Mouse (Mus musculus) CH12.LX (cell line): ENCODE measurements around the gene Dexi. TPM values are rescaled to one million over a fixed set of nuclear protein-coding genes. Genes with fewer than 3 reads are reported as not detected.

Source experiments
- DNase-seq: peaks from one replicate; pipeline ENCODE4 v3.0.0-alpha.2; 2013; ENCODE audit errors: extremely low read depth
- H3K27ac ChIP-seq: 2 replicates; pipeline ENCODE4 v1.5.1; 2012; ENCODE audit warnings: low read depth, mild to moderate bottlenecking, control low read depth, moderate library complexity; ENCODE audit not compliant: insufficient read depth
- H3K27me3 ChIP-seq: replicated peaks from 2 replicates; pipeline ENCODE3; 2012; ENCODE audit warnings: inconsistent platforms
- H3K36me3 ChIP-seq, 2 experiments: replicated peaks in 1 of 2; 2 replicates each; pipeline versions ENCODE3 to v1.6.1; 2012; ENCODE audit warnings: inconsistent platforms in 1 of 2, low read length in 1 of 2, mild to moderate bottlenecking in 1 of 2, mixed read lengths in 1 of 2, moderate library complexity in 1 of 2; ENCODE audit not compliant: control insufficient read depth in 1 of 2, insufficient read depth in 1 of 2
- H3K4me1 ChIP-seq, 2 experiments: 2 replicates each; pipeline ENCODE4 v1.6.1; 2012; ENCODE audit warnings: inconsistent platforms in 1 of 2, moderate library complexity in 1 of 2; ENCODE audit not compliant: insufficient read depth in 2 of 2, control insufficient read depth in 1 of 2
- H3K4me2 ChIP-seq: 2 replicates; pipeline ENCODE4 v1.6.1; 2012; ENCODE audit warnings: low read depth, mild to moderate bottlenecking, control low read depth; ENCODE audit not compliant: poor library complexity, insufficient read depth, severe bottlenecking
- H3K4me3 ChIP-seq, 3 experiments: fragments of 150-350 bp in 1 of 3; sonication (generic) in 1 of 3; replicated peaks in 1 of 3; 2 replicates each; pipeline versions ENCODE3 to v1.5.1; 2011 to 2012; ENCODE audit warnings: low read depth in 2 of 3, low read length in 2 of 3, mild to moderate bottlenecking in 2 of 3, moderate library complexity in 2 of 3, control low read depth in 1 of 3, improper control_type of control experiment in 1 of 3, inconsistent platforms in 1 of 3, mixed read lengths in 1 of 3; ENCODE audit not compliant: poor library complexity in 1 of 3
- H3K79me2 ChIP-seq: replicated peaks from 2 replicates; pipeline ENCODE4 v1.6.1; 2012; ENCODE audit warnings: mild to moderate bottlenecking, moderate library complexity; ENCODE audit not compliant: control insufficient read depth, poor library complexity, insufficient read depth, severe bottlenecking; ENCODE audit errors: extremely low read depth
- H3K9ac ChIP-seq: 2 replicates; pipeline ENCODE4 v1.6.1; 2012; ENCODE audit warnings: low read depth, mild to moderate bottlenecking, control low read depth, moderate library complexity; ENCODE audit not compliant: insufficient read depth
- H3K9me3 ChIP-seq: replicated peaks from 2 replicates; pipeline ENCODE3; 2012; ENCODE audit warnings: low read length, inconsistent platforms, mixed read lengths
- CTCF ChIP-seq, 2 experiments: IDR thresholded peaks in 1 of 2; conservative IDR thresholded peaks in 1 of 2; 2 replicates each; pipeline ENCODE4 v1.5.1; 2011 to 2012; ENCODE audit warnings: low read depth in 2 of 2, low read length in 2 of 2, improper control_type of control experiment in 1 of 2, inconsistent platforms in 1 of 2, mild to moderate bottlenecking in 1 of 2, moderate library complexity in 1 of 2
- ELF1 ChIP-seq: IDR thresholded peaks from 2 replicates; pipeline ENCODE4 v1.6.1; 2014; ENCODE audit warnings: low read depth, mild to moderate bottlenecking, inconsistent platforms, low read length, improper control_type of control experiment
- GABPA ChIP-seq: IDR thresholded peaks from 2 replicates; pipeline ENCODE4 v1.6.1; 2012; ENCODE audit warnings: low read depth, low read length, improper control_type of control experiment, inconsistent platforms; ENCODE audit not compliant: insufficient replicate concordance
- HCFC1 ChIP-seq: IDR thresholded peaks from 2 replicates; pipeline ENCODE4 v1.6.1; 2012; ENCODE audit warnings: low read depth, mild to moderate bottlenecking, inconsistent platforms, low read length, improper control_type of control experiment
- IRF4 ChIP-seq: IDR thresholded peaks from 2 replicates; pipeline ENCODE4 v1.6.1; 2014; ENCODE audit warnings: low read depth, mild to moderate bottlenecking, inconsistent platforms, low read length, improper control_type of control experiment
- KAT2A ChIP-seq: IDR thresholded peaks from 2 replicates; pipeline ENCODE4 v1.6.1; 2012; ENCODE audit warnings: low read length, improper control_type of control experiment, inconsistent platforms; ENCODE audit not compliant: insufficient replicate concordance
- MAFK ChIP-seq: IDR thresholded peaks from 2 replicates; pipeline ENCODE4 v1.6.1; 2011; ENCODE audit warnings: low read length, improper control_type of control experiment; ENCODE audit not compliant: insufficient replicate concordance
- MAZ ChIP-seq: IDR thresholded peaks from 2 replicates; pipeline ENCODE4 v1.6.1; 2012; ENCODE audit warnings: low read depth, mild to moderate bottlenecking, inconsistent platforms, low read length, improper control_type of control experiment, moderate library complexity
- NRF1 ChIP-seq: IDR thresholded peaks from 2 replicates; pipeline ENCODE4 v1.6.1; 2014; ENCODE audit warnings: low read depth, mild to moderate bottlenecking, inconsistent platforms, low read length, improper control_type of control experiment, moderate library complexity
- POLR2A ChIP-seq: IDR thresholded peaks from 2 replicates; pipeline ENCODE4 v1.6.1; 2011; ENCODE audit warnings: low read depth, mild to moderate bottlenecking, improper control_type of control experiment, low read length
- RAD21 ChIP-seq: IDR thresholded peaks from 2 replicates; pipeline ENCODE4 v1.6.1; 2011; ENCODE audit warnings: low read depth, mild to moderate bottlenecking, low read length, improper control_type of control experiment, moderate library complexity
- RCOR1 ChIP-seq: conservative IDR thresholded peaks from 2 replicates; pipeline ENCODE4 v1.6.1; 2012; ENCODE audit warnings: low read depth, mild to moderate bottlenecking, inconsistent platforms, low read length, improper control_type of control experiment
- SIN3A ChIP-seq: IDR thresholded peaks from 2 replicates; pipeline ENCODE4 v1.6.1; 2012; ENCODE audit warnings: low read length, improper control_type of control experiment, inconsistent platforms
- SMC3 ChIP-seq: IDR thresholded peaks from 2 replicates; pipeline ENCODE4 v1.6.1; 2011; ENCODE audit warnings: low read depth, low read length, improper control_type of control experiment
- ZC3H11A ChIP-seq: IDR thresholded peaks from 2 replicates; pipeline ENCODE4 v1.6.1; 2012; ENCODE audit warnings: low read depth, mild to moderate bottlenecking, inconsistent platforms, low read length, improper control_type of control experiment
- ZNF384 ChIP-seq: IDR thresholded peaks from 2 replicates; pipeline ENCODE4 v1.6.1; 2012; ENCODE audit warnings: low read depth, low read length, improper control_type of control experiment, inconsistent platforms
- dilution Hi-C: fragments of 300-500 bp; cut with MboI; formaldehyde crosslinking; loops from 2 replicates; pipeline ENCODE4 v1.14.3; 2020; ENCODE audit warnings: low sequenced_read_pairs; ENCODE audit not compliant: extremely low pct_unique_long_range_greater_than_20kb, extremely low pct_ligation_motif_present
- in situ Hi-C: fragments of 300-500 bp; cut with MboI; formaldehyde crosslinking; loops from 3 replicates; pipeline ENCODE4 v1.14.3; 2019; ENCODE audit warnings: low sequenced_read_pairs, low pct_ligation_motif_present, low pct_unique_long_range_greater_than_20kb, mixed read lengths
- polyA plus RNA-seq: library from polyadenylated mRNA; unstranded; fragments of >175 nt; gene quantifications from 2 replicates; pipeline ENCODE4 v1.2.1, GENCODE M21; 2012; ENCODE audit warnings: low read depth; ENCODE audit not compliant: insufficient read length
- total RNA-seq, 2 experiments: library from RNA; depleted of rRNA; stranded (reverse); fragments of 300-350 nt in 1 of 2; fragments of >200 nt in 1 of 2; gene quantifications; 2 replicates each; pipeline ENCODE4 v1.2.3; 2012 to 2014

Dexi gene
- total and polyA plus RNA-seq, 3 experiments = 11.3 to 19.6 (median 14.1) TPM

GRCm38 (mm10) chr16:10571820-10572219 lies 29.0 kb upstream of the Dexi start:
- in situ Hi-C loops = loop anchor here (5.0 kb wide), 1 partner anchor 215 kb away; the partner anchor contains the start of genes Socs1 and Tnp2

GRCm38 (mm10) chr16:10570708-10571107 lies 27.9 kb upstream of the Dexi start:
- Histone ChIP-seq H3K4me2 (no peak overlapping the region), H3K4me1 (peaks cover 2 to 10% of the 10 kb centered on the region in 2 experiments; a peak in 3 of 4 replicates), H3K79me2 (no peaks in the 10 kb centered on the region), H3K9ac (no peak overlapping the region), H3K36me3 (peaks cover 44 to 89% of the 10 kb centered on the region in 2 experiments), H3K4me3 (no peak overlapping the region), H3K9me3 (no peaks in the 10 kb centered on the region), H3K27ac (no peak overlapping the region), H3K27me3 (no peaks in the 10 kb centered on the region)
- no peak for DNase-seq
- in situ Hi-C loops (loop anchor here (5.0 kb wide), 1 partner anchor 217 kb away; the partner anchor contains the start of genes Socs1 and Tnp2), dilution Hi-C loops (no loop called here)
- TF ChIP-seq ZNF384 = no peak
- peak; percentile 4 for TF ChIP-seq RAD21
- TF ChIP-seq MAZ = no peak
- TF ChIP-seq GABPA = no peak
- TF ChIP-seq ELF1 = no peak

More at GRCm38 (mm10) chr16:10571820-10572219, 29.0 kb upstream of the Dexi start:
- Histone ChIP-seq H3K4me3 (no peak overlapping the region), H3K27ac (no peak overlapping the region), H3K4me1 (peaks cover 0 to 2% of the 10 kb centered on the region in 2 experiments; a peak in 2 of 4 replicates), H3K4me2 (no peak overlapping the region), H3K79me2 (no peaks in the 10 kb centered on the region), H3K27me3 (no peaks in the 10 kb centered on the region), H3K9ac (no peak overlapping the region), H3K36me3 (peaks cover 50 to 91% of the 10 kb centered on the region in 2 experiments), H3K9me3 (no peaks in the 10 kb centered on the region)
- DNase-seq = peak; percentile 30
- no peak for TF ChIP-seq NRF1
- TF ChIP-seq RCOR1 = no peak
- TF ChIP-seq POLR2A = no peak
- 0 out of 2 replicates have a peak, but pooled peaks have one; percentile 17 for TF ChIP-seq MAFK
- TF ChIP-seq RAD21 = peak; percentile 93
- TF ChIP-seq ZC3H11A = peak; percentile 82
- TF ChIP-seq IRF4 = 0 out of 2 replicates have a peak, but pooled peaks have one; percentile 30
- TF ChIP-seq HCFC1 = no peak
- peak; percentile 87 for TF ChIP-seq SMC3
- peak; percentile 58 to 87; a peak in 3 of 4 replicates for TF ChIP-seq CTCF (conservative IDR thresholded peaks at IDR 0.05 in 1 of 2, IDR thresholded peaks at IDR 0.05 in 1 of 2; ENCODE audit: low read depth in 2 of 2, low read length in 2 of 2)
- TF ChIP-seq KAT2A = no peak
- 0 out of 2 replicates have a peak, but pooled peaks have one; percentile 29 for TF ChIP-seq SIN3A
- dilution Hi-C loops = no loop called here
